Mouse (Mus musculus) heart, embryonic 15.5 days (tissue): ENCODE measurements around the gene Cmtm5. TPM values are rescaled to one million over a fixed set of nuclear protein-coding genes. Genes with fewer than 3 reads are reported as not detected.
"Not testable (repeated sequence)": the region's sequence is repeated elsewhere in the genome, so short reads cannot be mapped to it uniquely, and the experiment has no call there.

Experiments
- ATAC-seq: fragments of 200-750 bp; cut with Nextera tagmentation; replicated peaks from 2 replicates; pipeline ENCODE4 v1.8.0; 2017; ENCODE audit warnings: low read depth, moderate TSS enrichment; ENCODE audit not compliant: insufficient number of reproducible peaks, insufficient read depth, low FRiP score
- H3K27ac ChIP-seq: fragments of 300-500 bp; sonication (generic); 2 replicates; pipeline ENCODE4 v1.5.1; 2015; ENCODE audit warnings: mild to moderate bottlenecking, inconsistent platforms
- H3K27me3 ChIP-seq: fragments of 300-500 bp; sonication (generic); 2 replicates; pipeline ENCODE4 v1.6.1; 2015; ENCODE audit warnings: inconsistent platforms
- H3K36me3 ChIP-seq: fragments of 300-500 bp; sonication (generic); 2 replicates; pipeline ENCODE4 v1.6.1; 2015; ENCODE audit warnings: mild to moderate bottlenecking, inconsistent platforms
- H3K4me1 ChIP-seq: fragments of 300-500 bp; sonication (generic); replicated peaks from 2 replicates; pipeline ENCODE4 v1.6.1; 2015; ENCODE audit warnings: inconsistent platforms
- H3K4me2 ChIP-seq: fragments of 300-500 bp; sonication (generic); 2 replicates; pipeline ENCODE4 v1.6.1; 2015; ENCODE audit warnings: inconsistent platforms, mild to moderate bottlenecking, moderate library complexity
- H3K4me3 ChIP-seq: fragments of 300-500 bp; sonication (generic); 2 replicates; pipeline ENCODE4 v1.5.1; 2015; ENCODE audit warnings: mild to moderate bottlenecking, inconsistent platforms
- H3K9ac ChIP-seq: fragments of 300-500 bp; sonication (generic); 2 replicates; pipeline ENCODE4 v1.6.1; 2015; ENCODE audit warnings: mild to moderate bottlenecking, inconsistent platforms
- H3K9me3 ChIP-seq: fragments of 300-500 bp; sonication (generic); replicated peaks from 2 replicates; pipeline ENCODE4 v1.6.1; 2016; ENCODE audit warnings: inconsistent platforms
- WGBS: fragments of 180-500 bp; shearing (Covaris S2); methylation state at CpG from one replicate; pipeline ENCODE4 v1.1.7; 2015; ENCODE audit warnings: mixed read lengths; 5-methylcytosine and 5-hydroxymethylcytosine counted together
- polyA plus RNA-seq: library from polyadenylated mRNA; unstranded; fragments of >200 nt; fragmentation: Nextera tagmentation; extraction: Ambion mirVana; gene quantifications from 2 replicates; pipeline ENCODE4 v1.2.1, GENCODE M21; 2015

Gene Cmtm5
- polyA plus RNA-seq, 1 experiment from 2014 or later, result 0.74 TPM

DNA sequence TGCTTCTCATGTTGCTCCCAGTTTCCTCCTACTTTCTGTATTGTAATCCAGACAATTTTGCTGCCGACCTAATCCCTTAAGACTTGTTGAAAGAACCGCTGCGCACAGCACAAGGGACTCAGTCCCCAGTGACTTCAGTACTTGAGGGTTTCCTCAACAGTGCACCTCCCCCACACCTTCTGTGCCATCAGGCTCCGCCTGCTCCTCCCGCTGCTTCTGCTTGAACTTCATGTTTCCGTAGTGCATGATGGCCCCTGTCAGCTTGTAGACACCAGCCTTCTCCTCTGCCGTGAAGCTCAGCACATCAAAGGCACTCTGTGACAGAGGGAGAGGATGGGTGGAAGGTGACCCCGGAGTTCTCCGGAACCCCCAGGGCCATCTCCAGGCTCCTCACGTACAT, 24.7 kb downstream of the Cmtm5 start:
- Histone ChIP-seq H3K36me3 (peaks cover 15% of the 10 kb centered on the region; the same call in 1 of the 2 replicates), H3K9me3 (no peaks in the 10 kb centered on the region), H3K27me3 (no peaks in the 10 kb centered on the region), H3K4me1 (peaks cover 45% of the 10 kb centered on the region), H3K9ac (peak overlapping the region; percentile 35), H3K27ac (peak overlapping the region; percentile 67), H3K4me2 (peak overlapping the region; percentile 56), H3K4me3 (peak overlapping the region; percentile 51)
- no peak for ATAC-seq
- WGBS, result 43% methylated on average over 10 of the region's 10 CpGs

DNA sequence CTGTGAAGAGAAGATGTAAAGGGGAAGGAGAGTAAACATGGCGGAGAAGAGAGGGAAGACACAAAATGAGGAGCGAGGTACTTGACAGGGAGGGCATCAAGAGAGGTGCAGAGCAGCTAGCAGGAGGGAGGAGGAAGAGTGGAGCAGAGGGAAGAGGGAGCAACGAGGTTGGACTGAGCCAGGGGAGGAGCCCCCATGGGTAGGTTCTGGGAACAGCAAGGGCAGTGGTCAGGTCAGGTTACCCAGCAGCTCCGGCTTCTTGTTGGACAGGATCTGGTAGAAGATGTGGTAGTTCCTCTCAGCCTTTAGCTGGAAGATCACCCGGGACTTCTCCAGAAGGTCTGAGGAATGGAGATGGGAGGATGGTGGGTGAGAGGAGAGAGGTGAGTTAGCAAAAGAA, 25.4 kb downstream of the Cmtm5 start:
- H3K4me2 ChIP-seq, result peak overlapping the region; percentile 56
- peak overlapping the region; percentile 67 for H3K27ac ChIP-seq
- H3K9ac ChIP-seq, result peak overlapping the region; percentile 35
- H3K27me3 ChIP-seq, result no peaks in the 10 kb centered on the region
- peaks cover 11% of the 10 kb centered on the region; the same call in 1 of the 2 replicates for H3K36me3 ChIP-seq
- ATAC-seq, result no peak
- no peaks in the 10 kb centered on the region for H3K9me3 ChIP-seq
- 48% methylated on average over 5 of the region's 5 CpGs for WGBS
- H3K4me1 ChIP-seq, result peaks cover 43% of the 10 kb centered on the region
- peak overlapping the region; percentile 51 for H3K4me3 ChIP-seq

DNA sequence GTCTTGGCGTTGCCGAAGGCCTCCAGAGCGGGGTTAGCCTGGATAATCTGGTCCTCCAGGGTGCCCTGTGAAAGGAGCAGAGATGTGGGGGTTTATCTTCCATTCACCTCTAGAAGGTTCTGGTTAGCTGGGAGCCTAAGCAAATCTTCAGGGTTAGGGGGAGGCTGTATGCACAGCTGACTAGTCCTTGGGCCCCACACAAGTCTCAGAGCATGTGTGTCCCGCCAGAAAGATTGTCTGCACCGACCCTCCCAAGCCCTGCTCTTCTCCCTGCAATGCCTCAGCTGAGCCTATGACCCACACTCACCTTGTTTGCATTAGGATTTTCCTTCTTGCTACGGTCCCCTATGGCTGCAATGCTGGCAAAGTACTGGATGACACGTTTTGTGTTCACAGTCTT, 26.7 kb downstream of the Cmtm5 start:
- H3K27ac ChIP-seq, result peak overlapping the region; percentile 67
- H3K27me3 ChIP-seq, result no peaks in the 10 kb centered on the region
- no peaks in the 10 kb centered on the region for H3K9me3 ChIP-seq
- ATAC-seq, result no peak
- H3K4me3 ChIP-seq, result peak overlapping the region; percentile 51
- WGBS, result 58% methylated on average over 7 of the region's 7 CpGs
- peaks cover 46% of the 10 kb centered on the region for H3K4me1 ChIP-seq
- H3K36me3 ChIP-seq, result peaks cover 3% of the 10 kb centered on the region; the same call in 1 of the 2 replicates
- H3K4me2 ChIP-seq, result peak overlapping the region; percentile 56
- peak overlapping the region; percentile 46 for H3K9ac ChIP-seq

DNA sequence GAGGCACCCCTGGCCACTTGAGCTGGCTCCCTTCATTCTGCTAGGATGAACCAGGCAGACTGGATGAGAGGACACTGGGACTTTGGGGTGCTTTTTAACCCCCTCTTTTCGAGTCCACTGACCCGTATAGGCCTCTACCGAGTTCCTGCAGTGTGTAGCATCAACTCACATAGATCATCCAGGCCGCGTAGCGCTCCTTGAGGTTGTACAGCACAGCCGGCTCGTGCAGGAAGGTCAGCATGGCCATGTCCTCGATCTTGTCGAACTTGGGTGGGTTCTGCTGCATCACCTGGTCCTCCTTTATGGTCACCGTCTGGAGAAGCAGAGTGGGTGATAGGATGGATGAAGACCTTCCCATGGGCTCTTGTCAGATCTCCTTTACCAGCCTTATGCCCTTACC, 27.7 kb downstream of the Cmtm5 start:
- Histone ChIP-seq H3K27ac (peak overlapping the region; percentile 90), H3K9me3 (no peaks in the 10 kb centered on the region), H3K4me3 (peak overlapping the region; percentile 51), H3K36me3 (no peaks in the 10 kb centered on the region; the same call in 1 of the 2 replicates), H3K27me3 (no peaks in the 10 kb centered on the region), H3K4me1 (peaks cover 50% of the 10 kb centered on the region), H3K4me2 (peak overlapping the region; percentile 56), H3K9ac (peak overlapping the region; percentile 46)
- WGBS, result 59% methylated on average over 11 of the region's 11 CpGs
- no peak for ATAC-seq

DNA sequence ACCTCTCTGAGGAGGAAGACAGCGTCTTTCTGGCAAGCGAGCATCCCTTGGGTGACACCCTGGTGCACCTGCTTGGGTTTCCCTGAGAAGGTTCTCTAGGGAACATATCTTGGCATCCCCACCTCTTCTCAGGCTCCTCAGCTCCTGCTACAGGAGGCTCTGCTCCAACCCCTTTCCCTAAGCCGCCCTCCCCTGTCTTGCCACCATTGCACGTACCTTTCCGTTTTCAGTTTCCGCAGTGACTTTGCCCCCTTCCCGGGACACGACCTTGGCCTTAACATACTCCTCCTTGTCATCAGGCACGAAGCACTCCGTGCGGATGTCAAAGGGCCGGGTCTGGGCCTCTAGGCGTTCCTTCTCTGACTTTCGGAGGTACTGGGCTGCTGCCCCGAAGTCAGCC, 29.0 kb downstream of the Cmtm5 start:
- H3K4me1 ChIP-seq, result peaks cover 48% of the 10 kb centered on the region
- H3K27me3 ChIP-seq, result no peaks in the 10 kb centered on the region
- H3K36me3 ChIP-seq, result no peaks in the 10 kb centered on the region; the same call in 1 of the 2 replicates
- peak overlapping the region; percentile 51 for H3K4me3 ChIP-seq
- no peak for ATAC-seq
- peak overlapping the region; percentile 90 for H3K27ac ChIP-seq
- no peaks in the 10 kb centered on the region for H3K9me3 ChIP-seq
- H3K9ac ChIP-seq, result peak overlapping the region; percentile 46
- 40% methylated on average over 15 of the region's 15 CpGs for WGBS
- peak overlapping the region; percentile 56 for H3K4me2 ChIP-seq

DNA sequence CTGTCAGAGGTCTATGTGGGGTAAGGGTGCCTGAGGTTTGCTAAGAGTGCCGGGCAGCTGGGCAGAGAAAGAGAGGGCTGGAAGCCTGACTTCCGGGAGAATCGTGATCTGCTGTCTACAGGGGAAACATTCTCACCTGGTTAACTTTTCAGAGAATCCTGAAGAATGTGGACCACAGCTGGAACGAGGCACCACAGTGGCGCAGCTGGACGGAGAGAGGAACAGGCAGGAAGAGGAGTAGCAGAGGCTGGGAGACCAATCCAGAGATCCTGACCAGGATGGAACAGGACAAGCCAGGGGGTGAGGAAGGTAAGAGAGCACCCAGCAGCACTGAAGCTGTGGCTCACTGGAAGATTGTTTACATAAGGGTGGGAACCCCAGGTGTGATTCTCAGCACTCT, 29.6 kb downstream of the Cmtm5 start:
- peak overlapping the region; percentile 46 for H3K9ac ChIP-seq
- peaks cover 47% of the 10 kb centered on the region for H3K4me1 ChIP-seq
- H3K36me3 ChIP-seq, result peaks cover 4% of the 10 kb centered on the region; the same call in 1 of the 2 replicates
- peak overlapping the region; percentile 90 for H3K27ac ChIP-seq
- H3K27me3 ChIP-seq, result no peaks in the 10 kb centered on the region
- no peaks in the 10 kb centered on the region for H3K9me3 ChIP-seq
- H3K4me2 ChIP-seq, result peak overlapping the region; percentile 56
- WGBS, result 36% methylated on average over 6 of the region's 6 CpGs
- peak overlapping the region; percentile 51 for H3K4me3 ChIP-seq
- ATAC-seq, result no peak

DNA sequence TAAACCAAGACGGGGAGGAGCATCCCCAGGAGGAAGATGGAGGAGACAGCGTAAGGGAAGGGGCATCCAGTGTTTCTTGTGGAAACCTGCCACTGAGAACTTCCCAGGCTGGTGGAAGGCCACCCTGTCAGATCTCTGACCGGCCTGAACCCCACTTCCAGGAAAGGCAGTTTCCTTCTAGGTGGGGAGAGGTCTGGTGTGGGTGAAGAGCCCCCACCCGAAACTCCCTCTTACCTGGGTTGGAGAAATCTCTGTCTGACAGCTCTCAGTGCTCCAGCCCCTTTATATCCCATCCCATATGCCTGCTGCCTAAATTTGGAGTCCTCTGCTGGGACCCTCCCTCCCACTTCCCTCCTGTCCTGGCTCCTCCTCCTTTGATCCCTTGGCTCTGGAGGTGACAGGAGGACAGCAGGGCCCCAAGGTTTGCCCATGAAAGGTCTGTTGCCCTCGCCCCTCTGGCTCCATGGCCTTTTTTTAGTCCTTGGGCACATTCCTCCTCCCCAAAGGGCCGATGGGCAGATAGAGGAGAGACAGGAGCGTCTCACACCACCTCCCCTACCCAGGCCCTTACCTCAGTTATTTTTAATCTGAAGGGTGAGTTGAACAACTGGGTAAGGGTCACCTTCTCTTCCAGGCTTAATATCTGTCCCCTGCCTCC, 30.4 kb downstream of the Cmtm5 start, which contains the start of gene Myh6:
Gene Myh6, minus strand, starts transcription at position 608 of the 658 bp plus-strand sequence.
- Histone ChIP-seq H3K36me3 (peaks cover 10% of the 10 kb centered on the region), H3K4me2 (peak within 1 kb of the TSS; percentile 56), H3K9me3 (no peaks in the 10 kb centered on the region), H3K4me3 (peak within 1 kb of the TSS; percentile 51), H3K27ac (peak within 1 kb of the TSS; percentile 90), H3K4me1 (peaks cover 39% of the 10 kb centered on the region), H3K9ac (peak within 1 kb of the TSS; percentile 46), H3K27me3 (no peaks in the 10 kb centered on the region)
- ATAC-seq, result peak; percentile 41
- WGBS, result 38% methylated on average over 7 of the region's 7 CpGs

DNA sequence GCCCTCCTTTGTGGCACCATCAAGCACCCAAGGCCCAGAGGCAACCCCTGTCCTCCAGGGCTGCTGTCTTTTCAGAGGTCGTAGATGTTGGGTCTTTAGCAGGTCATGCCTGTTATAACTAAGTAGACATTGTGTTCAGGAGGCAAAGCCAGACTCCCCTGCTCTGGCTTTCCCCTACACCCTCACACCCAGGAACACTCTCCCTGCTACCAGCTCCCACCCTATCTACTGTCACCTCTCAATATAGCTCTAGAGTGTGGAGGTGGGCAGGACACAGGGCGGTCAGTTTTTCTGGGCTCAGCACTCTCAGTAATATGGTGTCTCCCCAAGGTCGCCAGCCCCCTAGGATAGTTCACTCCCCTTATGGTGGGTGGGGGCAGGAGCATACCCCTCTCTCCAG, 31.8 kb downstream of the Cmtm5 start:
- peak overlapping the region; percentile 90 for H3K27ac ChIP-seq
- 42% methylated on average over 3 of the region's 3 CpGs for WGBS

DNA sequence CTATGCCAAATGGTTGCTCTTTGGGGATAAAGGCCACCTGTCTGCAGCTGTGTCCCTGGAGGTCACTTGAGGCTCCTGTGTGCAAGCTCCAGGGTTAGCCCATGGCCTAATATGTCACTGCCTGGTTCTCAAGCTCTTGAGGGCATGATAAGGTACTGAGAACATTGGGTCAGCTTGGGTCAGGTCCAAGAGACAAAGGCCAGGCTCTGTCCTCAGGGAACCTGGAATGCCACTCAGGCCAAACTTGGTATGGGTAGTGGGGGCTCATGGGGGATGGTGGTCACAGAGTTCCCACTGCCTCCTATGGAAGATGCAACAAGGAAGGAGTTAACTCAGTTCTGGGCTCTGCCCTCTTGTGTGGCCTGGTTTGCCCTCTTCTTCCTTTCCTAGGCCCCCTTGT, 32.3 kb downstream of the Cmtm5 start:
- Histone ChIP-seq H3K36me3 (peaks cover 26% of the 10 kb centered on the region), H3K27ac (peak overlapping the region; percentile 90), H3K4me3 (no peak overlapping the region), H3K9ac (peak overlapping the region; percentile 32; the same call in 1 of the 2 replicates), H3K27me3 (no peaks in the 10 kb centered on the region), H3K9me3 (no peaks in the 10 kb centered on the region), H3K4me1 (peaks cover 42% of the 10 kb centered on the region), H3K4me2 (no peak overlapping the region)
- ATAC-seq, result peak; percentile 48

More for the DNA sequence above, 31.8 kb downstream of the Cmtm5 start:
- Histone ChIP-seq H3K9me3 (no peaks in the 10 kb centered on the region), H3K4me3 (no peak overlapping the region), H3K9ac (peak overlapping the region; percentile 32), H3K4me1 (peaks cover 40% of the 10 kb centered on the region), H3K27me3 (no peaks in the 10 kb centered on the region), H3K36me3 (peaks cover 22% of the 10 kb centered on the region), H3K4me2 (peak overlapping the region; percentile 56)
- peak; percentile 7; the same call in 1 of the 2 replicates for ATAC-seq

DNA sequence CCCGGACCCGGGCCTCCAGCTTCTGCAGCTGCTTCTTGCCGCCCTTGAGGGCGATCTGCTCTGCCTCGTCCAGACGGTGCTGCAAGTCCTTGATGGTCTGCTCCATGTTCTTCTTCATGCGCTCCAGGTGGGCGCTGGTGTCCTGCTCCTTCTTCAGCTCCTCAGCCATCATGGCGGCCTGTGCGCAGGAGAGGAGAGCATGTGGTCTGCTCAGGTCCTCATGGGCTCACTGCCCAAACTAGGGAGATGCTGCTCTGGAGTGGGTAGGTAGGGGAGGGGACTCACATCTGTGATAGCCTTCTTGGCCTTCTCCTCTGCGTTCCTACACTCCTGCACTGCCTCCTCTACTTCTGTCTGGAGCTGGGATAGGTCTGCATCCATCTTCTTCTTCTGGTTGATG, 36.7 kb downstream of the Cmtm5 start:
- H3K9me3 ChIP-seq, H3K4me3 ChIP-seq, ATAC-seq, H3K27me3 ChIP-seq, H3K4me2 ChIP-seq, H3K9ac ChIP-seq: not testable (repeated sequence)
- 76% methylated on average over 11 of the region's 11 CpGs for WGBS
- H3K36me3 ChIP-seq, result peaks cover 49% of the 10 kb centered on the region
- peak overlapping the region; percentile 90 for H3K27ac ChIP-seq
- H3K4me1 ChIP-seq, result peaks cover 39% of the 10 kb centered on the region

DNA sequence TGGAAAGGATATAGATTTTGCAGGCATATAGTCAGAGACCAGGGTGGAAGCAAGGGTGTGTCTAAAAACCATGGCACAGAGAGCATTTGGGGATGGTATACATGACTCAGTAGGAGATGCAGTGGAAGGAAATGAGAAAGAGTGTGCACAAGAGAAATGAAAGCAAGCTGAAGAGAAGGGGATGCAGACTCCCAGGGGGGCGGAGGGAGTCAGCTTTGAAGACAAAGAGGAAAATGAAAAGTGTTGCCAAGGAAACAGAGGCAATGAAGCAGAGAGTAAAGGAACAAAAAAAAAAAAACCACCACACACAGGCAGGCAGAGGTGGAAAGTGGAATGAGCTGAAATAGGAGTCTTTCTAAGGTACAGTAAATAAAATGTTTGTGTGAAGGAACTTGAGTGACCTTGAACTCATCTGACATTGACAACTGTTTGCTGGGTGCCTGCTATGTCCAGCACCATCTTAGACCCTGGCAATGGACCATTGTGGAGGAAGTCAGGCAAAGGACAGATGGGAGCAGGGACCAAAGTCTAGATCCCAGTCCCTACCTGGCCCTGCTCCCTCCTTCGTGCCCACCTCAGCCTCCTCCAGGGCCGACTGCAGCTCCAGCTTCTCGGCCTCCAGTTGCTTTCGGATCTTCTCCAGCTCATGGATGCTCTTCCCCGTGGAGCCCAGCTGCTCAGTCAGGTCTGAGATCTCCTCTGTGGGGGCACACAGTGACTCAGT, 38.2 kb downstream of the Cmtm5 start:
- peak overlapping the region; percentile 90 for H3K27ac ChIP-seq
- no peak for ATAC-seq
- H3K9ac ChIP-seq, result peak overlapping the region; percentile 43
- peaks cover 50% of the 10 kb centered on the region for H3K36me3 ChIP-seq
- no peak overlapping the region for H3K4me3 ChIP-seq
- H3K9me3 ChIP-seq, result no peaks in the 10 kb centered on the region
- no peaks in the 10 kb centered on the region for H3K27me3 ChIP-seq
- no peak overlapping the region for H3K4me2 ChIP-seq
- 64% methylated on average over 6 of the region's 6 CpGs for WGBS
- peaks cover 34% of the 10 kb centered on the region for H3K4me1 ChIP-seq
